8 mouse cellular contexts compared by ENCODE assay signal in the genomic region with DNA sequence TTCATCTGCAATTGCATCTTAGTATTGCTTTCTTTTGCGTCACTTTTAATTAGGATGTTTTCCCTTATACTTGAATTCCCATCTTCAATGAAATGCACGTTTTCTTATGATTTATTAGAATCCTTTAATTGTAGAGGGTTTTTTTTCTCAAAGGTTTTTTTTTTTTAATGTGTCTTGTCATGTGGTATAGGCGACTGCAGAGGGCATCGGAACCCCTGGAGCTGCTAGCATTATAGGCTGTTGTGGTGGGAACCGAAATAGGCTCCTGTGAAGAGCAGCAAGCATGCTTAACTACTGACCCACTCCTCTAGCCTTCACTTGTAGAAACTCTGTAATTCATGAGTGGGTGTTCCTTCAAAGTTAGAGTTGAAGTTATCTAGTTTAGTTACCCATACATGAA. TPM values are rescaled to one million over a fixed set of nuclear protein-coding genes. Genes with fewer than 3 reads are reported as not detected.
DNase-seq lines count a peak whose midpoint lies in the region; ATAC-seq lines count a peak whose summit lies in the region.

No protein-coding gene starts in this region.

- 10% methylated on average over 5 of the region's 5 CpGs for WGBS in lung, embryonic 15.5 days
- 11% methylated on average over 5 of the region's 5 CpGs for WGBS in intestine, embryonic 14.5 days
- WGBS in neural tube, embryonic 12.5 days, result 15% methylated on average over 5 of the region's 5 CpGs

- H3K9ac ChIP-seq in lung, embryonic 15.5 days, result peak overlapping the region; percentile 97
- peak overlapping the region; percentile 98 for H3K9ac ChIP-seq in intestine, embryonic 14.5 days (ENCODE audit: low read length)
- peak overlapping the region; percentile 97 for H3K9ac ChIP-seq in neural tube, embryonic 12.5 days

- peak overlapping the region; percentile 57 for H3K4me2 ChIP-seq in lung, embryonic 15.5 days
- peak overlapping the region; percentile 81 for H3K4me2 ChIP-seq in intestine, embryonic 14.5 days (ENCODE audit: low read length)
- H3K4me2 ChIP-seq in neural tube, embryonic 12.5 days (replicated peaks), result peak overlapping the region; percentile 65

- no peaks in the 10 kb centered on the region for H3K27me3 ChIP-seq in lung, embryonic 15.5 days
- H3K27me3 ChIP-seq in intestine, embryonic 14.5 days (replicated peaks; ENCODE audit: control insufficient read depth, insufficient read depth, low read length), result no peaks in the 10 kb centered on the region
- H3K27me3 ChIP-seq in neural tube, embryonic 12.5 days (replicated peaks), result no peaks in the 10 kb centered on the region

- H3K9me3 ChIP-seq in lung, embryonic 15.5 days, result no peaks in the 10 kb centered on the region
- no peaks in the 10 kb centered on the region for H3K9me3 ChIP-seq in intestine, embryonic 14.5 days (ENCODE audit: control insufficient read depth, low read length)
- H3K9me3 ChIP-seq in neural tube, embryonic 12.5 days, result no peaks in the 10 kb centered on the region

- H3K4me3 ChIP-seq in lung, embryonic 15.5 days, result peak overlapping the region; percentile 88
- H3K4me3 ChIP-seq in intestine, embryonic 14.5 days (ENCODE audit: low read depth, low read length), result peak overlapping the region; percentile 96
- H3K4me3 ChIP-seq in neural tube, embryonic 12.5 days, result peak overlapping the region; percentile 99

- no peak for ATAC-seq in lung, embryonic 15.5 days (ENCODE audit: borderline replicate concordance, extremely low read depth, low FRiP score, low TSS enrichment)
- ATAC-seq in intestine, embryonic 14.5 days (replicated peaks; ENCODE audit: low FRiP score, low TSS enrichment, low read depth), result no peak
- ATAC-seq in neural tube, embryonic 12.5 days (ENCODE audit: low FRiP score, low read depth), result no peak

- no peak overlapping the region for H3K27ac ChIP-seq in lung, embryonic 15.5 days
- no peak overlapping the region for H3K27ac ChIP-seq in intestine, embryonic 14.5 days (ENCODE audit: low read depth)
- no peak overlapping the region for H3K27ac ChIP-seq in neural tube, embryonic 12.5 days

- H3K4me1 ChIP-seq in lung, embryonic 15.5 days, result peaks cover 35% of the 10 kb centered on the region
- H3K4me1 ChIP-seq in intestine, embryonic 14.5 days (replicated peaks; ENCODE audit: control insufficient read depth, insufficient read depth, low read length), result peaks cover 16% of the 10 kb centered on the region
- peaks cover 26% of the 10 kb centered on the region for H3K4me1 ChIP-seq in neural tube, embryonic 12.5 days

- no peak for DNase-seq in lung, postnatal 14 days
- DNase-seq in c-Kit-positive CD71-positive TER-119-positive erythroid progenitor cells, embryonic 14.5 days (ENCODE audit: low spot score), result peak; percentile 26
- no peak for DNase-seq in intestine, embryonic 14.5 days (ENCODE audit: low spot score)
- DNase-seq in urinary bladder, adult 18-20 months (ENCODE audit: low spot score in 2 of 2), result no peak
- no peak for DNase-seq in urinary bladder, postnatal 4 days (ENCODE audit: low spot score in 2 of 2)
- no peak for DNase-seq in yolk sac, embryonic 10.5 days (ENCODE audit: low spot score)

- peaks cover 9% of the 10 kb centered on the region; the same call in 1 of the 2 replicates for H3K36me3 ChIP-seq in lung, embryonic 15.5 days
- H3K36me3 ChIP-seq in intestine, embryonic 14.5 days (ENCODE audit: control insufficient read depth, insufficient read depth, low read length), result peaks cover 22% of the 10 kb centered on the region
- peaks cover 12% of the 10 kb centered on the region; the same call in 1 of the 2 replicates for H3K36me3 ChIP-seq in neural tube, embryonic 12.5 days

RNA-seq across cellular contexts. Expression of a gene that starts 1.1 kb away (rescaled TPM):
- polyA plus RNA-seq in lung, embryonic 15.5 days (2015; fragmentation: Nextera tagmentation; extraction: Ambion mirVana), result 121 and 122 TPM in 2 replicates
- polyA plus RNA-seq in intestine, embryonic 14.5 days (2014; fragmentation: Nextera tagmentation; extraction: Ambion mirVana), result 83.7 and 93.5 TPM in 2 replicates
- 94.7 and 105 TPM in 2 replicates for polyA plus RNA-seq in neural tube, embryonic 12.5 days (2016; fragmentation: Nextera tagmentation; extraction: Ambion mirVana)

RNA-seq across cellular contexts. Expression of a gene that starts 22.0 kb away (rescaled TPM):
- polyA plus RNA-seq in lung, embryonic 15.5 days (2015; fragmentation: Nextera tagmentation; extraction: Ambion mirVana), result 196 and 201 TPM in 2 replicates
- 195 and 196 TPM in 2 replicates for polyA plus RNA-seq in intestine, embryonic 14.5 days (2014; fragmentation: Nextera tagmentation; extraction: Ambion mirVana)
- 173 and 183 TPM in 2 replicates for polyA plus RNA-seq in neural tube, embryonic 12.5 days (2016; fragmentation: Nextera tagmentation; extraction: Ambion mirVana)

RNA-seq across cellular contexts. Expression of a gene that starts 47.5 kb away (rescaled TPM):
- polyA plus RNA-seq in lung, embryonic 15.5 days (2015; fragmentation: Nextera tagmentation; extraction: Ambion mirVana), result 0.10 and 0.15 TPM in 2 replicates
- polyA plus RNA-seq in intestine, embryonic 14.5 days (2014; fragmentation: Nextera tagmentation; extraction: Ambion mirVana), result 3.6 and 5.0 TPM in 2 replicates
- polyA plus RNA-seq in neural tube, embryonic 12.5 days (2016; fragmentation: Nextera tagmentation; extraction: Ambion mirVana), result not detected in 2 replicates
